Mouse (Mus musculus) forebrain, embryonic 15.5 days (tissue): Measurements from ENCODE around the gene Thsd4. TPM values are rescaled to one million over a fixed set of nuclear protein-coding genes. Genes with fewer than 3 reads are reported as not detected.

Experiments
- ATAC-seq: fragments of 200-750 bp; cut with Nextera tagmentation; replicated peaks from 2 replicates; pipeline ENCODE4 v1.8.0; 2017; ENCODE audit warnings: mild to moderate bottlenecking, moderate TSS enrichment, moderate library complexity
- H3K27ac ChIP-seq: fragments of 300-500 bp; sonication (generic); replicated peaks from 2 replicates; pipeline ENCODE4 v1.5.1; 2015; ENCODE audit warnings: mild to moderate bottlenecking, inconsistent platforms
- H3K27me3 ChIP-seq: fragments of 300-500 bp; sonication (generic); 2 replicates; pipeline ENCODE4 v1.6.1; 2015; ENCODE audit warnings: inconsistent platforms
- H3K36me3 ChIP-seq: fragments of 300-500 bp; sonication (generic); 2 replicates; pipeline ENCODE4 v1.6.1; 2015; ENCODE audit warnings: mild to moderate bottlenecking, inconsistent platforms
- H3K4me1 ChIP-seq: fragments of 300-500 bp; sonication (generic); 2 replicates; pipeline ENCODE4 v1.6.1; 2015; ENCODE audit warnings: inconsistent platforms
- H3K4me2 ChIP-seq: fragments of 300-500 bp; sonication (generic); replicated peaks from 2 replicates; pipeline ENCODE4 v1.6.1; 2015; ENCODE audit warnings: mild to moderate bottlenecking, inconsistent platforms
- H3K4me3 ChIP-seq: fragments of 300-500 bp; sonication (generic); 2 replicates; pipeline ENCODE4 v1.5.1; 2015; ENCODE audit warnings: mild to moderate bottlenecking, inconsistent platforms
- H3K9ac ChIP-seq: fragments of 300-500 bp; sonication (generic); replicated peaks from 2 replicates; pipeline ENCODE4 v1.6.1; 2015; ENCODE audit warnings: mild to moderate bottlenecking, inconsistent platforms
- H3K9me3 ChIP-seq: fragments of 300-500 bp; sonication (generic); 2 replicates; pipeline ENCODE4 v1.6.1; 2016; ENCODE audit warnings: inconsistent platforms
- WGBS: fragments of 180-500 bp; shearing (Covaris S2); methylation state at CpG from one replicate; pipeline ENCODE4 v1.1.7; 2015; ENCODE audit warnings: mixed read lengths; 5-methylcytosine and 5-hydroxymethylcytosine counted together
- polyA plus RNA-seq: library from polyadenylated mRNA; unstranded; fragments of >200 nt; fragmentation: Nextera tagmentation; extraction: Ambion mirVana; gene quantifications from 2 replicates; pipeline ENCODE4 v1.2.1, GENCODE M21; 2015

The Thsd4 gene
- polyA plus RNA-seq, 1 experiment from 2014 or later: 4.9 TPM

GRCm38 (mm10) chr9:60398073-60398472, 123.8 kb downstream of the Thsd4 start:
- Histone ChIP-seq H3K4me2 (no peak overlapping the region), H3K27me3 (no peaks in the 10 kb centered on the region), H3K4me3 (no peak overlapping the region), H3K9ac (no peak overlapping the region), H3K9me3 (no peaks in the 10 kb centered on the region), H3K27ac (no peak overlapping the region), H3K4me1 (no peaks in the 10 kb centered on the region), H3K36me3 (no peaks in the 10 kb centered on the region)
- WGBS: 31% methylated on average over 2 of the region's 2 CpGs
- no peak for ATAC-seq

GRCm38 (mm10) chr9:60396096-60396495, 125.8 kb downstream of the Thsd4 start:
- no peak for ATAC-seq
- Histone ChIP-seq H3K4me3 (no peak overlapping the region), H3K27me3 (no peaks in the 10 kb centered on the region), H3K4me1 (no peaks in the 10 kb centered on the region), H3K27ac (no peak overlapping the region), H3K4me2 (no peak overlapping the region), H3K9ac (no peak overlapping the region), H3K36me3 (no peaks in the 10 kb centered on the region), H3K9me3 (no peaks in the 10 kb centered on the region)
- WGBS: 37% methylated on average over 3 of the region's 3 CpGs

GRCm38 (mm10) chr9:60392916-60393315, 128.9 kb downstream of the Thsd4 start:
- no peak overlapping the region for H3K4me3 ChIP-seq
- H3K9ac ChIP-seq: no peak overlapping the region
- H3K36me3 ChIP-seq: no peaks in the 10 kb centered on the region
- WGBS: 89% methylated on average over 4 of the region's 4 CpGs
- no peaks in the 10 kb centered on the region for H3K4me1 ChIP-seq
- H3K27me3 ChIP-seq: no peaks in the 10 kb centered on the region
- no peak overlapping the region for H3K27ac ChIP-seq
- no peak overlapping the region for H3K4me2 ChIP-seq
- no peaks in the 10 kb centered on the region for H3K9me3 ChIP-seq
- ATAC-seq: no peak

GRCm38 (mm10) chr9:60384751-60385150, 137.1 kb downstream of the Thsd4 start:
- Histone ChIP-seq H3K27ac (no peak overlapping the region), H3K4me1 (no peaks in the 10 kb centered on the region), H3K4me3 (no peak overlapping the region), H3K9ac (no peak overlapping the region), H3K27me3 (no peaks in the 10 kb centered on the region), H3K4me2 (no peak overlapping the region), H3K36me3 (no peaks in the 10 kb centered on the region), H3K9me3 (no peaks in the 10 kb centered on the region)
- 82% methylated on average over 6 of the region's 6 CpGs for WGBS
- no peak for ATAC-seq

GRCm38 (mm10) chr9:60382941-60383340, 138.9 kb downstream of the Thsd4 start:
- Histone ChIP-seq H3K27ac (no peak overlapping the region), H3K9me3 (no peaks in the 10 kb centered on the region), H3K4me3 (no peak overlapping the region), H3K4me2 (no peak overlapping the region), H3K9ac (no peak overlapping the region), H3K27me3 (no peaks in the 10 kb centered on the region), H3K36me3 (no peaks in the 10 kb centered on the region), H3K4me1 (no peaks in the 10 kb centered on the region)
- no peak for ATAC-seq
- WGBS: 66% methylated on average over 4 of the region's 4 CpGs

GRCm38 (mm10) chr9:60382526-60382925, 139.3 kb downstream of the Thsd4 start:
- no peaks in the 10 kb centered on the region for H3K27me3 ChIP-seq
- no peaks in the 10 kb centered on the region for H3K4me1 ChIP-seq
- H3K4me3 ChIP-seq: no peak overlapping the region
- ATAC-seq: no peak
- H3K4me2 ChIP-seq: no peak overlapping the region
- 83% methylated on average over 4 of the region's 4 CpGs for WGBS
- H3K36me3 ChIP-seq: no peaks in the 10 kb centered on the region
- no peak overlapping the region for H3K27ac ChIP-seq
- no peak overlapping the region for H3K9ac ChIP-seq
- no peaks in the 10 kb centered on the region for H3K9me3 ChIP-seq

GRCm38 (mm10) chr9:60381010-60381409, 140.8 kb downstream of the Thsd4 start:
- Histone ChIP-seq H3K27ac (no peak overlapping the region), H3K36me3 (no peaks in the 10 kb centered on the region), H3K4me2 (no peak overlapping the region), H3K4me1 (no peaks in the 10 kb centered on the region), H3K9me3 (no peaks in the 10 kb centered on the region), H3K4me3 (no peak overlapping the region), H3K9ac (no peak overlapping the region), H3K27me3 (no peaks in the 10 kb centered on the region)
- ATAC-seq: no peak
- WGBS: 86% methylated on average over 2 of the region's 2 CpGs

GRCm38 (mm10) chr9:60380550-60380949, 141.3 kb downstream of the Thsd4 start:
- Histone ChIP-seq H3K36me3 (no peaks in the 10 kb centered on the region), H3K4me3 (no peak overlapping the region), H3K4me2 (no peak overlapping the region), H3K9ac (no peak overlapping the region), H3K4me1 (no peaks in the 10 kb centered on the region), H3K27me3 (no peaks in the 10 kb centered on the region), H3K27ac (no peak overlapping the region), H3K9me3 (no peaks in the 10 kb centered on the region)
- 90% methylated on average over 4 of the region's 4 CpGs for WGBS
- no peak for ATAC-seq

GRCm38 (mm10) chr9:60378235-60378634, 143.6 kb downstream of the Thsd4 start:
- H3K27ac ChIP-seq: no peak overlapping the region
- H3K27me3 ChIP-seq: no peaks in the 10 kb centered on the region
- no peaks in the 10 kb centered on the region for H3K9me3 ChIP-seq
- no peak overlapping the region for H3K4me3 ChIP-seq
- no peak overlapping the region for H3K9ac ChIP-seq
- H3K4me2 ChIP-seq: no peak overlapping the region
- H3K36me3 ChIP-seq: no peaks in the 10 kb centered on the region
- 87% methylated on average over 6 of the region's 6 CpGs for WGBS
- ATAC-seq: no peak
- no peaks in the 10 kb centered on the region for H3K4me1 ChIP-seq

GRCm38 (mm10) chr9:60373161-60373737, 148.6 kb downstream of the Thsd4 start:
- Histone ChIP-seq H3K4me1 (peaks cover 4% of the 10 kb centered on the region; the same call in 1 of the 2 replicates), H3K36me3 (no peaks in the 10 kb centered on the region), H3K4me2 (no peak overlapping the region), H3K4me3 (no peak overlapping the region), H3K27ac (peak overlapping the region; percentile 29; the same call in 1 of the 2 replicates), H3K9ac (no peak overlapping the region), H3K9me3 (no peaks in the 10 kb centered on the region), H3K27me3 (no peaks in the 10 kb centered on the region)
- 54% methylated on average over 4 of the region's 4 CpGs for WGBS
- no peak for ATAC-seq

GRCm38 (mm10) chr9:60368516-60368915, 153.3 kb downstream of the Thsd4 start:
- H3K27me3 ChIP-seq: no peaks in the 10 kb centered on the region
- H3K4me1 ChIP-seq: peaks cover 9% of the 10 kb centered on the region; the same call in 1 of the 2 replicates
- ATAC-seq: no peak
- H3K9me3 ChIP-seq: no peaks in the 10 kb centered on the region
- no peak overlapping the region for H3K9ac ChIP-seq
- no peaks in the 10 kb centered on the region for H3K36me3 ChIP-seq
- no peak overlapping the region for H3K4me3 ChIP-seq
- H3K27ac ChIP-seq: no peak overlapping the region
- no peak overlapping the region for H3K4me2 ChIP-seq
- 80% methylated on average over 9 of the region's 9 CpGs for WGBS

GRCm38 (mm10) chr9:60367617-60368305, 154.1 kb downstream of the Thsd4 start:
- Histone ChIP-seq H3K4me2 (no peak overlapping the region), H3K27ac (no peak overlapping the region), H3K4me3 (no peak overlapping the region), H3K9ac (no peak overlapping the region), H3K9me3 (no peaks in the 10 kb centered on the region), H3K4me1 (peaks cover 5% of the 10 kb centered on the region; the same call in 1 of the 2 replicates), H3K36me3 (no peaks in the 10 kb centered on the region), H3K27me3 (no peaks in the 10 kb centered on the region)
- WGBS: 83% methylated on average over 10 of the region's 10 CpGs
- no peak for ATAC-seq
